Mouse (Mus musculus) hindbrain, embryonic 12.5 days (tissue): ENCODE data around the gene 1700042G07Rik. TPM values are rescaled to one million over a fixed set of nuclear protein-coding genes. Genes with fewer than 3 reads are reported as not detected.
A peak's percentile ranks its signal among the peaks of the same experiment; 100 is the strongest.

Experiments
- ATAC-seq: fragments of 200-750 bp; cut with Nextera tagmentation; 2 replicates; pipeline ENCODE4 v1.8.0; 2017; ENCODE audit warnings: moderate TSS enrichment; ENCODE audit not compliant: low FRiP score
- H3K27ac ChIP-seq: fragments of 300-500 bp; sonication (generic); 2 replicates; pipeline ENCODE4 v1.5.1; 2016; ENCODE audit warnings: mild to moderate bottlenecking
- H3K27me3 ChIP-seq: fragments of 300-500 bp; sonication (generic); 2 replicates; pipeline ENCODE4 v1.6.1; 2016; ENCODE audit warnings: mild to moderate bottlenecking
- H3K36me3 ChIP-seq: fragments of 300-500 bp; sonication (generic); 2 replicates; pipeline ENCODE4 v1.6.1; 2016; ENCODE audit warnings: mild to moderate bottlenecking
- H3K4me1 ChIP-seq: fragments of 300-500 bp; sonication (generic); 2 replicates; pipeline ENCODE4 v1.6.1; 2016
- H3K4me2 ChIP-seq: fragments of 300-500 bp; sonication (generic); replicated peaks from 2 replicates; pipeline ENCODE4 v1.6.1; 2016; ENCODE audit warnings: mild to moderate bottlenecking
- H3K4me3 ChIP-seq: fragments of 300-500 bp; sonication (generic); 2 replicates; pipeline ENCODE4 v1.5.1; 2016; ENCODE audit warnings: mild to moderate bottlenecking
- H3K9ac ChIP-seq: fragments of 300-500 bp; sonication (generic); 2 replicates; pipeline ENCODE4 v1.6.1; 2016; ENCODE audit warnings: mild to moderate bottlenecking, moderate library complexity
- H3K9me3 ChIP-seq: fragments of 300-500 bp; sonication (generic); replicated peaks from 2 replicates; pipeline ENCODE4 v1.6.1; 2016; ENCODE audit warnings: mild to moderate bottlenecking
- WGBS: fragments of 180-500 bp; shearing (Covaris S2); methylation state at CpG from one replicate; pipeline ENCODE4 v1.1.7; 2016; 5-methylcytosine and 5-hydroxymethylcytosine counted together
- polyA plus RNA-seq: library from polyadenylated mRNA; unstranded; fragments of >200 nt; fragmentation: Nextera tagmentation; extraction: Ambion mirVana; gene quantifications from 2 replicates; pipeline ENCODE4 v1.2.1, GENCODE M21; 2016

The 1700042G07Rik gene
- polyA plus RNA-seq: not detected in 2 replicates

- H3K4me1 ChIP-seq: peaks cover 20% of the 10 kb centered on the region
- H3K27ac ChIP-seq: no peak within 1 kb of the TSS
- H3K9ac ChIP-seq: no peak within 1 kb of the TSS
- no peaks in the 10 kb centered on the region for H3K36me3 ChIP-seq
- no peaks in the 10 kb centered on the region for H3K27me3 ChIP-seq
- WGBS: 83% methylated on average over 6 of the region's 6 CpGs
- H3K4me3 ChIP-seq: no peak within 1 kb of the TSS
- H3K9me3 ChIP-seq: no peaks in the 10 kb centered on the region
- ATAC-seq: no peak
- no peak within 1 kb of the TSS for H3K4me2 ChIP-seq
Measured at GRCm38 (mm10) chr4:116173072-116173471, at the start of gene 1700042G07Rik, which contains the start of gene Gm49337. Gene 1700042G07Rik (plus strand): TSS chr4:116173372. Gene Gm49337 (plus strand): TSS chr4:116173384.

- H3K9me3 ChIP-seq: no peaks in the 10 kb centered on the region
- H3K27ac ChIP-seq: peak within 1 kb of the TSS; percentile 35; the same call in 1 of the 2 replicates
- WGBS: 7% methylated on average over 24 of the region's 24 CpGs
- peak within 1 kb of the TSS; percentile 60 for H3K9ac ChIP-seq
- peak; percentile 98 for ATAC-seq
- H3K4me1 ChIP-seq: peaks cover 14% of the 10 kb centered on the region
- H3K27me3 ChIP-seq: no peaks in the 10 kb centered on the region
- H3K4me3 ChIP-seq: peak within 1 kb of the TSS; percentile 57
- 0 out of 2 replicates have a peak, but pooled peaks cover 7% of the 10 kb centered on the region for H3K36me3 ChIP-seq
- H3K4me2 ChIP-seq: peak within 1 kb of the TSS; percentile 61
Measured at GRCm38 (mm10) chr4:116123602-116124519, 49.3 kb upstream of the 1700042G07Rik start, which contains the start of the genes Rad54l and Pomgnt1. Gene Rad54l (minus strand): TSS chr4:116123690. Gene Pomgnt1 (plus strand): TSS chr4:116123840.

DNA sequence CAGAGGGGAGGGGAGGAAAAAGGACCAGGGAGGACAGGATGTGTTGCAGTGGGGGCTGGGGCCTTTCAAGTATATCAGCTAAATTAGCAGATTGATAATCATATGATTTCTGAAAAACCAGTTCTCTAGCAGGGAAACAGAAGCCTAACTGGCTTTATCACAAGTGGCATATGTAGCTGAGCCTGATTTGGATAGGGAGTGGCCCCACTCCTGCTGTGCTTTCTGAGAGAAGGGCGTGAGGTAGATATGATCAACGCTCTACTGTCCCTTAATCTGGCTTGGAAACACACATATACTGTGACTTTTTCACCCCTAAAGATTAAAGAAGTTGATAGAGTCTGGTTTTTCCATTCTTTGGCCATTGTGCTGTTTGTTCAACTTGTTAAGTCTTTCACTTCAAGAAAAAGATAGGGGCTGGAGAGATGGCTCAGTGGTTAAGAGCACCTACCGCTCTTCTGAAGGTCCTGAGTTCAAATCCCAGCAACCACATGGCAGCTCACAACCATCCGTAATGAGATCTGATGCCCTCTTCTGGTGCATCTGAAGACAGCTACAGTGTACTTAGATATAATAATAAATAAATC, 47.3 kb upstream of the 1700042G07Rik start:
- H3K4me2 ChIP-seq: no peak overlapping the region
- H3K4me1 ChIP-seq: peaks cover 14% of the 10 kb centered on the region
- no peak overlapping the region for H3K9ac ChIP-seq
- no peaks in the 10 kb centered on the region for H3K9me3 ChIP-seq
- H3K27ac ChIP-seq: no peak overlapping the region
- no peak for ATAC-seq
- no peak overlapping the region for H3K4me3 ChIP-seq
- no peaks in the 10 kb centered on the region for H3K27me3 ChIP-seq
- 96% methylated on average over 4 of the region's 4 CpGs for WGBS
- no peaks in the 10 kb centered on the region for H3K36me3 ChIP-seq

DNA sequence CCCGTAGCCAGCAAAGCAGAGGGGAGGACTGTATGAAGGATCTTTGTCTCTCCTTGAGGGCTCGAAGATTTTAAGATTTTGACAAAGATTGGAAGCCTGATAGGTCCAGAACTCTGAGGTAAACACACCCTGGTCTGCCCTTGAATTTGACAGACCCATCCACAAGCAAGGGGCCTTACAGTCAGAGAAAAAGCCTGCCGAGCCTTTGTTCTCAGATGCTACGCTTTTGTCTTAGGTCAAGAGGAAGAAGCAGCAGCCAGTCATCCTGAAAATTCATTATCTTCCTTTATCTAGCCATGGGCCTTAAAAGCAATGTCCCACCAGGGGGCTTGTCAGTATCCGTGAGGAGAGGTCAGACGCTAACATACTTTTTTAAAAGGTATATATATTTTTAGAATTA, 45.2 kb upstream of the 1700042G07Rik start:
- Histone ChIP-seq H3K4me1 (peaks cover 11% of the 10 kb centered on the region), H3K27ac (peak overlapping the region; percentile 60; the same call in 1 of the 2 replicates), H3K4me2 (no peak overlapping the region), H3K9ac (0 out of 2 replicates have a peak overlapping the region, but pooled peaks have one; percentile 19), H3K27me3 (no peaks in the 10 kb centered on the region), H3K9me3 (no peaks in the 10 kb centered on the region), H3K36me3 (no peaks in the 10 kb centered on the region), H3K4me3 (no peak overlapping the region)
- WGBS: 55% methylated on average over 6 of the region's 6 CpGs
- no peak for ATAC-seq

- no peaks in the 10 kb centered on the region for H3K4me1 ChIP-seq
- no peak overlapping the region for H3K9ac ChIP-seq
- ATAC-seq: no peak
- H3K36me3 ChIP-seq: no peaks in the 10 kb centered on the region
- no peaks in the 10 kb centered on the region for H3K9me3 ChIP-seq
- 79% methylated on average over 4 of the region's 4 CpGs for WGBS
- no peak overlapping the region for H3K4me3 ChIP-seq
- no peaks in the 10 kb centered on the region for H3K27me3 ChIP-seq
- no peak overlapping the region for H3K27ac ChIP-seq
- no peak overlapping the region for H3K4me2 ChIP-seq
Measured at GRCm38 (mm10) chr4:116133126-116133525, 40.0 kb upstream of the 1700042G07Rik start.

DNA sequence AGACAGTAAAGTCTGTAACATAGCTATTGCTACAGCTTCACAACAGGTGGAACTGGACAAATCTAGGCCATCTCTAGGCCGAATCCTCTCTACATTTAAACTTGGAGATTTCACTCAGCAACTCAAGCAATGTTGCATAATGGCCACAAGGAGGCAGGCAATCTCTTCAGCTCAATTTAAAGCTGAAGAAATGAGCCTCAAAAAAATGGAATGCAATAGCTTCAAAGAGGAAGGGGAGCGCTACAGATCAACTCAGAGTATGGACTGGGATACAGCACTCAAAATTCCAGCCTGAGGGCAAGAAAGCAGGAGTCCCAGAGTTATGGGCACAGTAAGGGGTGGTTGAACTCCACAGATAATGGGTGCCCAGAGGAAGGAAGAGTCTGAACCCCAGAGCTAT, 38.2 kb upstream of the 1700042G07Rik start:
- H3K36me3 ChIP-seq: no peaks in the 10 kb centered on the region
- no peak overlapping the region for H3K27ac ChIP-seq
- WGBS: 41% methylated on average over 2 of the region's 2 CpGs
- no peak overlapping the region for H3K4me3 ChIP-seq
- no peaks in the 10 kb centered on the region for H3K27me3 ChIP-seq
- H3K9ac ChIP-seq: no peak overlapping the region
- H3K4me2 ChIP-seq: no peak overlapping the region
- ATAC-seq: no peak
- no peaks in the 10 kb centered on the region for H3K4me1 ChIP-seq
- H3K9me3 ChIP-seq: no peaks in the 10 kb centered on the region

- Histone ChIP-seq H3K4me2 (no peak overlapping the region), H3K27ac (no peak overlapping the region), H3K27me3 (peaks cover 9% of the 10 kb centered on the region; the same call in 1 of the 2 replicates), H3K9ac (no peak overlapping the region), H3K9me3 (no peaks in the 10 kb centered on the region), H3K36me3 (no peaks in the 10 kb centered on the region), H3K4me1 (no peaks in the 10 kb centered on the region), H3K4me3 (no peak overlapping the region)
- WGBS: 52% methylated on average over 13 of the region's 13 CpGs
- no peak for ATAC-seq
Measured at GRCm38 (mm10) chr4:116137421-116137996, 35.7 kb upstream of the 1700042G07Rik start.

GRCm38 (mm10) chr4:116140801-116141574, 32.2 kb upstream of the 1700042G07Rik start:
- no peak for ATAC-seq
- peaks cover 16% of the 10 kb centered on the region for H3K4me1 ChIP-seq
- WGBS: 80% methylated on average over 7 of the region's 7 CpGs
- H3K36me3 ChIP-seq: no peaks in the 10 kb centered on the region
- H3K4me2 ChIP-seq: no peak overlapping the region
- H3K4me3 ChIP-seq: no peak overlapping the region
- H3K9ac ChIP-seq: no peak overlapping the region
- H3K9me3 ChIP-seq: no peaks in the 10 kb centered on the region
- H3K27ac ChIP-seq: no peak overlapping the region
- peaks cover 21% of the 10 kb centered on the region for H3K27me3 ChIP-seq

GRCm38 (mm10) chr4:116141736-116142135, 31.4 kb upstream of the 1700042G07Rik start:
- Histone ChIP-seq H3K4me1 (peaks cover 16% of the 10 kb centered on the region), H3K27ac (no peak overlapping the region), H3K9me3 (no peaks in the 10 kb centered on the region), H3K9ac (no peak overlapping the region), H3K4me2 (no peak overlapping the region), H3K4me3 (no peak overlapping the region), H3K36me3 (no peaks in the 10 kb centered on the region), H3K27me3 (peaks cover 21% of the 10 kb centered on the region)
- 63% methylated on average over 1 of the region's 1 CpGs for WGBS
- no peak for ATAC-seq

DNA sequence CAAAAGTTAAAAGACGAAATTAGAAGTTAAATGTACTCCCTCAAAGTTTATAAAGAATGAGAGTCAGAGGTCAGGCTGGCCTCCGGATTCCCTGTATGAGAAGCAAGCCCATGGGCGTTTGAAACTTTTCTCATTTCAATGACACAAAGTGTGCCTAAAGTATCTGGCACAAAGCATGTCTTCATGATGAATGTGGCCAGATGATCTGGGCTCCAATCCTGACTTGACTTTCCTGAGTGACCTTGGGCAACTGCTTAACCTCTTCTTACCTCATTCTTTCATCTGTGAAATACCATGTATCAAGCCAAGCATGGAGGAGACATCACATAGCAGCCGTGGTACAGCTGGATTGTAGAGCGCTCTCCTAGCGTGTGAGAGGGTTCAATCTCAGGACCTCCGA, 30.9 kb upstream of the 1700042G07Rik start:
- 57% methylated on average over 7 of the region's 7 CpGs for WGBS
- peaks cover 16% of the 10 kb centered on the region for H3K4me1 ChIP-seq
- H3K9ac ChIP-seq: no peak overlapping the region
- H3K36me3 ChIP-seq: no peaks in the 10 kb centered on the region
- H3K27me3 ChIP-seq: peaks cover 21% of the 10 kb centered on the region
- no peak overlapping the region for H3K4me2 ChIP-seq
- H3K9me3 ChIP-seq: no peaks in the 10 kb centered on the region
- ATAC-seq: no peak
- no peak overlapping the region for H3K4me3 ChIP-seq
- H3K27ac ChIP-seq: no peak overlapping the region

DNA sequence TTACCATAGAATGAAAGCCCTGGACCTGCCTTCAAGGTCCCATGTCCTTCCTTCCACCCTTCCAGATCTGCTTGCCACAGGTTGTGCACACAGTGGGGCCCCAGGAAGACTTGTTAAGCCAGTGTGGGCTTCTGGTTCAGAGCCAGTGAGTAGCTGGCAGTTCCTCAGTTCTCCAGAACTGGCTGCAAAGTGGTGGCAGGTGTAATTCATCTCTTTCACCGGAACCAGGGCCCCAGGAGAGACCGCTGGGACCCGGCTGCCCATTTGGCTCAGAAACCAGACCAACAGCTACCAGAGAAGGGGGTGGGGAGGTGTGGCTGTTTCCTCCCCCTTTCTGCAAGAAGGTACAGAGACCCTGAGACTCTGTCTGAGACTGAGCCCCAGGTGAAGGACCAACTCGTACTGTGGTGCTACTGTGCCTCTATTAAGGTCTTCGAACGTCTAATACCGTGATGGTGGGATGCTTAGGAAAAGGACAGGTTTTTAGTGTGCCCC, 29.8 kb upstream of the 1700042G07Rik start:
- Histone ChIP-seq H3K36me3 (no peaks in the 10 kb centered on the region), H3K27ac (no peak overlapping the region), H3K4me3 (peak overlapping the region; percentile 50), H3K9ac (no peak overlapping the region), H3K9me3 (no peaks in the 10 kb centered on the region), H3K4me1 (peaks cover 16% of the 10 kb centered on the region), H3K27me3 (peaks cover 21% of the 10 kb centered on the region), H3K4me2 (peak overlapping the region; percentile 96)
- ATAC-seq: no peak
- 13% methylated on average over 7 of the region's 7 CpGs for WGBS
